Mouse (Mus musculus): Measurements from ENCODE around the gene Robo3.

- TF ChIP-seq GATA1 (IDR thresholded peaks at IDR 0.05; ENCODE audit: borderline replicate concordance, low read length) (no peak), CTCF (IDR thresholded peaks at IDR 0.05; ENCODE audit: low read depth, low read length) (no peak)
Observed at GRCm38 (mm10) chr9:37400585-37400984, 32.5 kb downstream of the Robo3 start.

Measured in G1E (cell line).